Mouse (Mus musculus) E14TG2a.4 (cell line): Measurements from ENCODE around the gene Olfr686.

Source experiments
- H3K27me3 ChIP-seq: 2 replicates; pipeline ENCODE4 v1.6.1; 2014; ENCODE audit warnings: low read length, control low read depth; ENCODE audit not compliant: insufficient read depth
- H3K36me3 ChIP-seq: 2 replicates; pipeline ENCODE4 v1.6.1; 2014; ENCODE audit warnings: low read length, control low read depth; ENCODE audit not compliant: insufficient read depth
- H3K4me1 ChIP-seq: replicated peaks from 2 replicates; pipeline ENCODE4 v1.6.1; 2014; ENCODE audit warnings: low read depth, low read length, control low read depth
- H3K4me3 ChIP-seq: replicated peaks from 2 replicates; pipeline ENCODE4 v1.5.1; 2014; ENCODE audit warnings: mild to moderate bottlenecking, low read length
- H3K9me3 ChIP-seq: 2 replicates; pipeline ENCODE4 v1.6.1; 2014; ENCODE audit warnings: low read length, control low read depth
- CTCF ChIP-seq: conservative IDR thresholded peaks from 2 replicates; pipeline ENCODE4 v1.5.1; 2014; ENCODE audit warnings: low read length
- NANOG ChIP-seq: IDR thresholded peaks from 2 replicates; pipeline ENCODE4 v1.6.1; 2014; ENCODE audit warnings: borderline replicate concordance, low read length, mixed read lengths
- POU5F1 ChIP-seq: IDR thresholded peaks from 2 replicates; pipeline ENCODE4 v1.6.1; 2014; ENCODE audit warnings: low read length, borderline replicate concordance

Gene Olfr686

DNA sequence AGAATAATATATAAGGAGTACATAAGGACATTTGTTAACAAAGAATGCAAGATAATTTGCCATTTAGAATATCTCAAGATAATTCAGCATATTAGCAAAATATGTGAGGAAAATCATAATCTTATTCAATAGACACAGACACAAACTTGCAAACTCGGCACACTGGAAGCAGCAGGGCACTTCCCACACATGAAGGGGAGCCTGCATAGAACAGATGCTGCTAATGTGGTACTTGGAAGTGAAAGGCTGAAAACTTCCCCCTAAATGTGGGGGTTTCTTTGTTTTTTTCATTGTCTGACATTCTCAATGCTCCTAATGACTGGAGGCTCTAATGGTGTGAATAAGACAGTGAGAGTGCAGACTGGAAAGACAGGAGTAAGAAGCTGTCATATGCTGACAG, 7.5 kb upstream of the Olfr686 start:
- TF ChIP-seq POU5F1: no peak
- Histone ChIP-seq H3K9me3 (no peaks in the 10 kb centered on the region), H3K4me1 (no peaks in the 10 kb centered on the region), H3K27me3 (no peaks in the 10 kb centered on the region), H3K36me3 (no peaks in the 10 kb centered on the region), H3K4me3 (no peak overlapping the region)

DNA sequence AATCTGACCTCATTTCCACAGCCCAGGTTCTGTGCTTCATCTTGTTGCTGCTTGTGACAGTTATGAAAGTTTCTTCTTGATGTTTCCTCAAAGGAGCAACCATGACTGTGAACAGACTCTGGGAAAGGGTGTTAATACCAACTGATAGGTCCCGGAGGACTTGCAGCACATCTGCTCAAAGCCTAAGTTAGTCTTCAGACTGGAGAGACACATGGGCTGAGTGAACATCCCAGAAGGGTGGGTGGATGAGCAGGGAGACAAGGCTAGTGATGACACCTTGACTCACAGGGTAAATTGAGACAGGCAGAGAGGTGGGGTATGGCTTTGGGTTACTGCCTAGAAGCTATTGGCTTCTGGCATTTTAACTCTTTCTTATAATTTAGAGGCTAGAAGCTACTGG, 21.4 kb downstream of the Olfr686 start, which contains the start of gene Olfr685:
Gene Olfr685 (minus strand): TSS at position 101 of the 400 bp plus-strand sequence.
- no peak within 1 kb of the TSS for H3K4me3 ChIP-seq
- no peaks in the 10 kb centered on the region for H3K27me3 ChIP-seq
- H3K4me1 ChIP-seq: no peaks in the 10 kb centered on the region
- no peaks in the 10 kb centered on the region for H3K9me3 ChIP-seq
- no peak for TF ChIP-seq POU5F1
- no peak for TF ChIP-seq NANOG
- TF ChIP-seq CTCF: no peak
- H3K36me3 ChIP-seq: no peaks in the 10 kb centered on the region

DNA sequence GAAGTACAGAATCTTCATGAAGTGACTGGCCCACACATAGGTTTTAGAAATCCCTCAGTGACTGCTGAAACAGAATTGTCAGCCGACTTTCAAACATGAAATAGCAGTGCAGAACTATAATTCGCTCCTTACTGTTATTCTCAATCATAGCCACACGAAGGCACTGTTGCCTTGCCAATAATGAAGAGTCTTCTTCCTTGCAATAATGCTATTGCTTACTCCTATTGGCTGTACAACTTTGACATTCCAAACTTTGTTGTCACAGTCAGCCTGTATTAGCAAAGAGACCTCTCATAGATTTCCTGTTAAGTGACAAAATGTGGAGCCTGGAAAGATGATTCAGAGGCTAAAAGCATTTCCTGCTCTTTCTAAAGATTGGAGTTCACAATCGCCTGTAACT, 36.5 kb downstream of the Olfr686 start:
- H3K27me3 ChIP-seq: no peaks in the 10 kb centered on the region
- H3K4me3 ChIP-seq: no peak overlapping the region
- H3K36me3 ChIP-seq: no peaks in the 10 kb centered on the region
- no peaks in the 10 kb centered on the region for H3K4me1 ChIP-seq
- H3K9me3 ChIP-seq: no peaks in the 10 kb centered on the region
- TF ChIP-seq NANOG: no peak
- no peak for TF ChIP-seq POU5F1
- TF ChIP-seq CTCF: peak; percentile 43

DNA sequence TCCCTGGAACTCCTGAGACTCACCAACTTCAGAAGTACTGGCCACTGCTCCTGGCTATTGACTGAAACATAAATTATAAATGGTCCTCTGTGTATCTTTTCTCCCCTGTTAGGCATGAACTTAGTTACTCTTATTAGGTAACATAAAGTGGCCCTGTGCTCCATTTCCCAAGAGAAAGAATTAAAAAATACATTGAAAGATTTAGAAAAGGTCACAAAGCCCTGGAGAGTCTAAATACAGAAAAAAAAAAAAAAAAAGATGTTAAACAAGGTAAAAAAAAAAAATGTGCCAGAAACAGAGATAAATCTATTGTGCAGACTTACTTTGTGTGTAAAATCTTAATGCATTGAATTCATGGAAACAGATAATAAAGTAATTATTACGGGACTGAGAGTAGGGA, 43.7 kb downstream of the Olfr686 start, which contains the start of gene Olfr684:
Gene Olfr684 (minus strand): TSS at position 101 of the 400 bp plus-strand sequence.
- no peaks in the 10 kb centered on the region for H3K36me3 ChIP-seq
- no peak for TF ChIP-seq POU5F1
- TF ChIP-seq CTCF: no peak
- no peak for TF ChIP-seq NANOG

More for the DNA sequence above, 43.7 kb downstream of the Olfr686 start, which contains the start of gene Olfr684:
- Histone ChIP-seq H3K4me1 (no peaks in the 10 kb centered on the region), H3K4me3 (no peak within 1 kb of the TSS), H3K27me3 (no peaks in the 10 kb centered on the region), H3K9me3 (no peaks in the 10 kb centered on the region)
